Mouse (Mus musculus): Measurements from ENCODE around the gene Zkscan17.

DNA sequence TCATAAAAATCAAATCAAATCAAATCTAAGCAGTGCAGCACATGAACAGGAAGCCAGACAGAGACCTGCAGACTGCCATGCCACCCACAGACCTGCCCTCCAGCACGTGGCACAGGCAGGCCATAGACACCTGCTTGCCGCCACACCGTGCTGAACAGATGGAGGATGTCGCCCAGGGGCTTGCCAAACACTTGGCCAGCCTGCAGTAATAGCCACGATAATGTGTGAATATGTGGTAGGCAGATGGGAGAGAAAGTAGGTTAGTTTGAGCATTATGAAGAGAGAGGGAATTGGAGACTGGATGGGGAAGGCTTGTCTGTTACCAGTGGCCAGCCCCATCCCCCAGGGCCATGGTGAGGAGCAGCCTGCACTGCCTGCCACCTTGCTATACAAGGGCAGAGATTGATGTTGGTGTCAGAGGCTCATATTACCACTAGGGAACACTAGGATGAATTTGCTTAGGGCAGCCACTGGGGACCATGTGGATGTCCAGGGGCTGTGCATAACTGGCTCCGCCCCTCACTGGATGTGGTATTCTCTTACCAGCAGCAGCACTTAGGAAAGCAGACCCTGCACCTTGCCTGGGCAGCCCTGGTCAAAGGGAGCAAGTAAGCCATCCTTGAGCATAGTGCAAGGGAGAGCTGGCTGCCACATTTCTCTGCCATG, 4.5 kb upstream of the Zkscan17 start:
- TF ChIP-seq POLR2A (IDR thresholded peaks at IDR 0.05; ENCODE audit: borderline replicate concordance, insufficient read depth, low read length) (no peak), CTCF (IDR thresholded peaks at IDR 0.05; ENCODE audit: borderline replicate concordance, insufficient read depth, low read depth, low read length) (no peak)

All from cerebellum, adult 2 months (tissue).